Mouse (Mus musculus) layer of hippocampus, postnatal 10 days (tissue): Measurements from ENCODE around the gene Tbpl1. TPM values are rescaled to one million over a fixed set of nuclear protein-coding genes. Genes with fewer than 3 reads are reported as not detected.

ENCODE experiments used
- DNase-seq, 2 experiments: peaks; one replicate each; pipeline ENCODE4 v3.0.0; 2021; ENCODE audit warnings: low spot score in 2 of 2
- total RNA-seq, 2 experiments: library from RNA; stranded (reverse); gene quantifications; 2 replicates each; pipeline ENCODE4 v1.2.3; 2021

Tbpl1 gene
- total RNA-seq, 2 experiments from 2014 or later, result 58.9 to 61.9 TPM

GRCm38 (mm10) chr10:22710173-22710777 is 21.5 kb downstream of the Tbpl1 start:
- no peak for DNase-seq

GRCm38 (mm10) chr10:22708190-22708843 is 23.4 kb downstream of the Tbpl1 start:
- no peak for DNase-seq

GRCm38 (mm10) chr10:22703844-22704243 is 27.9 kb downstream of the Tbpl1 start:
- no peak for DNase-seq

GRCm38 (mm10) chr10:22701485-22702315 is 30.0 kb downstream of the Tbpl1 start:
- no peak for DNase-seq

GRCm38 (mm10) chr10:22700773-22701172 is 31.0 kb downstream of the Tbpl1 start:
- no peak for DNase-seq

GRCm38 (mm10) chr10:22699487-22700335 is 32.0 kb downstream of the Tbpl1 start:
- DNase-seq, result no peak

GRCm38 (mm10) chr10:22698158-22698953 is 33.4 kb downstream of the Tbpl1 start:
- no peak for DNase-seq

GRCm38 (mm10) chr10:22696864-22697263 is 34.9 kb downstream of the Tbpl1 start:
- DNase-seq, result no peak

- no peak for DNase-seq
Observed at GRCm38 (mm10) chr10:22696236-22696635, 35.5 kb downstream of the Tbpl1 start.

- DNase-seq, result no peak
Observed at GRCm38 (mm10) chr10:22675848-22676630, 55.7 kb downstream of the Tbpl1 start.

- DNase-seq, result no peak
Observed at GRCm38 (mm10) chr10:22674176-22674575, 57.6 kb downstream of the Tbpl1 start.

GRCm38 (mm10) chr10:22668509-22668908 is 63.2 kb downstream of the Tbpl1 start:
- DNase-seq, result no peak

GRCm38 (mm10) chr10:22660286-22661000 is 71.3 kb downstream of the Tbpl1 start:
- DNase-seq, result no peak

- DNase-seq, result no peak
Observed at GRCm38 (mm10) chr10:22659386-22659725, 72.4 kb downstream of the Tbpl1 start.

- DNase-seq, result no peak
Observed at GRCm38 (mm10) chr10:22658534-22659385, 73.0 kb downstream of the Tbpl1 start.
